Comparison of ENCODE assay signal across 25 mouse cellular contexts in the genomic region with DNA sequence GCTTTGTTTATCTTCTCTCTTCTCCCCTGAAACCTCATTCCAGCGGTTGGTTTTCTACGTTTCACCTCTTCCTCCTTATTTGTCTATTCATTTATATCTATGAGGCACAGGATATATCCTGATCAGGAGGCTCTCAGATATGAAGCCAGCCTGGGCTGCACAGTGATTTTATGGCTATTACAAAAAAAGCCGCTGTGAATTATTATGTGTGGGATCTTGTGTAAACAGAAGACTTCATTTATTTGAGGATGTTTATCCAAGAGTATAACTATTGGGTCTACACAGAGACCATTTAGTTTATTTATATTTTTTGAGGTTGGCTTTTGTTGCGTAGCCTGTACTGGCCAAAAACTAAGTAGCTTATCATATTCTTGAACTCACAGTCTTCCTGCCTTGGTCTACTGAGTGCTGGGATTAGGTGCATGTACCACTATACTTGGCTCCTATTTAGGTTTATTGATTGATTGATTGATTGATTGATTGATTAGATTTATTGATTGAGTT. TPM values are rescaled to one million over a fixed set of nuclear protein-coding genes. Genes with fewer than 3 reads are reported as not detected.
DNase-seq lines count a peak whose midpoint lies in the region; ATAC-seq and TF ChIP-seq lines count a peak whose summit lies in the region.
"Had no signal": no experiment of that assay in that cellular context is flagged by ENCODE, and none has a peak within 500 bp of the region (broad histone marks: within the 10 kb centered on the region; RNA-seq: fewer than 3 reads in every experiment).

No protein-coding gene starts in this region.

- DNase-seq in heart, adult 11 months: peak; percentile 19
- no peak for DNase-seq in heart, postnatal 14 days
- no peak for DNase-seq in lung, postnatal 25 days (ENCODE audit: low spot score)
- DNase-seq in lung, postnatal 0 days (ENCODE audit: low spot score): no peak
- no peak for DNase-seq in lung, postnatal 4 days
- DNase-seq: adrenal gland, adult 8-10 months; adrenal gland, postnatal 14 days; adrenal gland, postnatal 36 days; B cell, adult 2 months; cerebellum, adult 11-12 months; cerebellum, adult 2 months; cerebellum, adult 9-10 months; cerebellum, postnatal 10 days; cerebellum, postnatal 25 days had no signal

- TF ChIP-seq CTCF in lung, postnatal 0 days (IDR thresholded peaks at IDR 0.05): no peak

- peak; percentile 89 for ATAC-seq in lung, embryonic 15.5 days (ENCODE audit: borderline replicate concordance, extremely low read depth, low FRiP score, low TSS enrichment)
- peak; percentile 23; the same call in 1 of the 2 replicates for ATAC-seq in lung, postnatal 0 days
- ATAC-seq: activated CD4-positive, CD25-positive, alpha-beta regulatory T cell, adult 4 months; CD4-positive, CD25-positive, alpha-beta regulatory T cell, adult 4 months; forebrain, embryonic 13.5 days; forebrain, embryonic 15.5 days; Patski had no signal

- intact Hi-C loops in heart, postnatal 14 days (cut with DNase I): no loop called here

- no peaks in the 10 kb centered on the region for H3K9me3 ChIP-seq in lung, embryonic 15.5 days
- no peaks in the 10 kb centered on the region for H3K9me3 ChIP-seq in lung, postnatal 0 days (ENCODE audit: low read length)
- H3K9me3 ChIP-seq: embryonic facial prominence, embryonic 10.5 days; embryonic facial prominence, embryonic 12.5 days; forebrain, embryonic 13.5 days; forebrain, embryonic 15.5 days; G1E had no signal

- no peak overlapping the region for H3K4me2 ChIP-seq in lung, embryonic 15.5 days
- no peak overlapping the region for H3K4me2 ChIP-seq in lung, postnatal 0 days (replicated peaks; ENCODE audit: low read depth, low read length)
- H3K4me2 ChIP-seq: embryonic facial prominence, embryonic 12.5 days; forebrain, embryonic 13.5 days; forebrain, embryonic 15.5 days had no signal

- TF ChIP-seq EP300 in lung, postnatal 0 days (IDR thresholded peaks at IDR 0.05): no peak

- H3K4me3 ChIP-seq in lung, embryonic 15.5 days: no peak overlapping the region
- H3K4me3 ChIP-seq in lung, postnatal 0 days (ENCODE audit: low read depth, low read length): no peak overlapping the region
- H3K4me3 ChIP-seq: embryonic facial prominence, embryonic 10.5 days; embryonic facial prominence, embryonic 12.5 days; forebrain, embryonic 13.5 days; forebrain, embryonic 15.5 days had no signal

- H3K27me3 ChIP-seq in lung, embryonic 15.5 days: no peaks in the 10 kb centered on the region
- H3K27me3 ChIP-seq in lung, postnatal 0 days (replicated peaks; ENCODE audit: insufficient read depth, low read length): no peaks in the 10 kb centered on the region
- H3K27me3 ChIP-seq: CH12.LX; embryonic facial prominence, embryonic 12.5 days; forebrain, embryonic 13.5 days; forebrain, embryonic 15.5 days had no signal

- H3K36me3 ChIP-seq in lung, embryonic 15.5 days: no peaks in the 10 kb centered on the region
- H3K36me3 ChIP-seq in lung, postnatal 0 days (ENCODE audit: insufficient read depth, low read length): no peaks in the 10 kb centered on the region
- H3K36me3 ChIP-seq: embryonic facial prominence, embryonic 10.5 days; embryonic facial prominence, embryonic 12.5 days; forebrain, embryonic 15.5 days; G1E had no signal

- H3K27ac ChIP-seq in lung, embryonic 15.5 days: no peak overlapping the region
- no peak overlapping the region for H3K27ac ChIP-seq in lung, postnatal 0 days (ENCODE audit: low read length)
- H3K27ac ChIP-seq: embryonic facial prominence, embryonic 10.5 days; embryonic facial prominence, embryonic 12.5 days; forebrain, embryonic 13.5 days; forebrain, embryonic 15.5 days had no signal

- WGBS in lung, embryonic 15.5 days: 30% methylated on average over 4 of the region's 4 CpGs
- WGBS in lung, postnatal 0 days: 31% methylated on average over 4 of the region's 4 CpGs

- 0 out of 2 replicates have a peak, but pooled peaks cover 3% of the 10 kb centered on the region for H3K4me1 ChIP-seq in lung, embryonic 15.5 days
- H3K4me1 ChIP-seq in lung, postnatal 0 days (ENCODE audit: insufficient read depth, low read depth, low read length): no peaks in the 10 kb centered on the region
- H3K4me1 ChIP-seq: embryonic facial prominence, embryonic 10.5 days; embryonic facial prominence, embryonic 12.5 days; forebrain, embryonic 13.5 days; forebrain, embryonic 15.5 days had no signal

- H3K9ac ChIP-seq in lung, embryonic 15.5 days: no peak overlapping the region
- H3K9ac ChIP-seq in lung, postnatal 0 days (replicated peaks; ENCODE audit: low read depth): no peak overlapping the region
- H3K9ac ChIP-seq: embryonic facial prominence, embryonic 12.5 days; forebrain, embryonic 13.5 days; forebrain, embryonic 15.5 days had no signal

RNA-seq across cellular contexts. Expression of a gene that starts 19.5 kb away (rescaled TPM):
- 1 to 10 TPM; 4.0 to 9.8 TPM for total RNA-seq in heart, postnatal 14 days (2021)
- polyA plus RNA-seq in lung, embryonic 15.5 days (2015; fragmentation: Nextera tagmentation; extraction: Ambion mirVana): 5.9 and 7.1 TPM in 2 replicates
- 2.2 and 2.3 TPM in 2 replicates for polyA plus RNA-seq in lung, postnatal 0 days (2015; fragmentation: Nextera tagmentation; extraction: Ambion mirVana)
- polyA plus RNA-seq: G1E, Patski had no signal

RNA-seq across cellular contexts. Expression of a gene that starts 49.7 kb away (rescaled TPM):
- 1 to 10 TPM; 2.0 to 3.3 TPM for total RNA-seq in heart, postnatal 14 days (2021)
- polyA plus RNA-seq in lung, embryonic 15.5 days (2015; fragmentation: Nextera tagmentation; extraction: Ambion mirVana): 1.7 and 2.1 TPM in 2 replicates
- 2.0 TPM in 2 replicates for polyA plus RNA-seq in lung, postnatal 0 days (2015; fragmentation: Nextera tagmentation; extraction: Ambion mirVana)
- total RNA-seq: CH12.LX had no signal
- polyA plus RNA-seq: activated CD4-positive, CD25-positive, alpha-beta regulatory T cell, adult 4 months; CD4-positive, CD25-positive, alpha-beta regulatory T cell, adult 4 months; embryonic facial prominence, embryonic 10.5 days; embryonic facial prominence, embryonic 12.5 days; forebrain, embryonic 11.5 days; G1E; Patski had no signal
